Mouse (Mus musculus) CD4-positive helper T cell, adult 2 months (primary cell): ENCODE measurements at regions not wholly inside any gene's neighbourhood (a gene's known extent, or its start where the extent isn't known, plus 50 kb on each side); places are given as distances from the start of the nearest gene placed in this dataset.

Experiments
- DNase-seq: peaks from one replicate; pipeline ENCODE4 v3.0.0-alpha.2; 2012; ENCODE audit warnings: low read depth, missing footprints, low spot score

- no peak for DNase-seq
Observed at GRCm38 (mm10) chr17:45889451-45889850, 142.7 kb downstream of the Vegfa start.

GRCm38 (mm10) chr17:45889051-45889450, 143.1 kb downstream of the Vegfa start:
- DNase-seq, result no peak

GRCm38 (mm10) chr17:45886420-45887049, 145.6 kb downstream of the Vegfa start:
- DNase-seq, result no peak

- DNase-seq, result no peak
Observed at GRCm38 (mm10) chr17:45885461-45886336, 146.5 kb downstream of the Vegfa start.

- DNase-seq, result no peak
Observed at GRCm38 (mm10) chr17:45884021-45884722, 148.0 kb downstream of the Vegfa start.

- DNase-seq, result no peak
Observed at GRCm38 (mm10) chr17:45882682-45883081, 149.0 kb upstream of the 1600014C23Rik start.

GRCm38 (mm10) chr17:45881284-45881683, 147.6 kb upstream of the 1600014C23Rik start:
- DNase-seq, result no peak

- no peak for DNase-seq
Observed at GRCm38 (mm10) chr17:45880761-45881160, 147.1 kb upstream of the 1600014C23Rik start.

- DNase-seq, result no peak
Observed at GRCm38 (mm10) chr17:45879478-45880250, 146.0 kb upstream of the 1600014C23Rik start.

- DNase-seq, result no peak
Observed at GRCm38 (mm10) chr17:45878394-45878793, 144.8 kb upstream of the 1600014C23Rik start.

GRCm38 (mm10) chr17:45875325-45875724, 141.7 kb upstream of the 1600014C23Rik start:
- DNase-seq, result no peak

GRCm38 (mm10) chr17:45873996-45874395, 140.4 kb upstream of the 1600014C23Rik start:
- DNase-seq, result no peak

- DNase-seq, result no peak
Observed at GRCm38 (mm10) chr17:45873200-45873955, 139.7 kb upstream of the 1600014C23Rik start.

GRCm38 (mm10) chr17:45871666-45872653, 138.3 kb upstream of the 1600014C23Rik start:
- DNase-seq, result no peak

GRCm38 (mm10) chr17:45871067-45871466, 137.4 kb upstream of the 1600014C23Rik start:
- DNase-seq, result no peak

GRCm38 (mm10) chr17:45869014-45869968, 135.6 kb upstream of the 1600014C23Rik start:
- no peak for DNase-seq

- no peak for DNase-seq
Observed at GRCm38 (mm10) chr17:45868539-45868938, 134.9 kb upstream of the 1600014C23Rik start.

GRCm38 (mm10) chr17:45867727-45868126, 134.1 kb upstream of the 1600014C23Rik start:
- DNase-seq, result no peak
